Mouse (Mus musculus) liver, embryonic 16.5 days (tissue): ENCODE data around the gene Tbc1d19. TPM values are rescaled to one million over a fixed set of nuclear protein-coding genes. Genes with fewer than 3 reads are reported as not detected.

ENCODE experiments used
- polyA plus RNA-seq: library from polyadenylated mRNA; unstranded; fragments of >200 nt; fragmentation: Nextera tagmentation; extraction: Ambion mirVana; gene quantifications from 2 replicates; pipeline ENCODE4 v1.2.1, GENCODE M21; 2015

The Tbc1d19 gene
- polyA plus RNA-seq, 1 experiment from 2014 or later: 4.1 TPM

Other genes with a start within 250 kb of the Tbc1d19 start
- 0.11 and 1.2 TPM in 2 replicates for gene Cckar, start 101.9 kb upstream of the Tbc1d19 start, polyA plus RNA-seq
- gene Stim2, start 188.9 kb downstream of the Tbc1d19 start, polyA plus RNA-seq: 3.0 and 4.4 TPM in 2 replicates